Mouse (Mus musculus): Measurements from ENCODE around the gene Zfp281.

Gene Zfp281

DNA sequence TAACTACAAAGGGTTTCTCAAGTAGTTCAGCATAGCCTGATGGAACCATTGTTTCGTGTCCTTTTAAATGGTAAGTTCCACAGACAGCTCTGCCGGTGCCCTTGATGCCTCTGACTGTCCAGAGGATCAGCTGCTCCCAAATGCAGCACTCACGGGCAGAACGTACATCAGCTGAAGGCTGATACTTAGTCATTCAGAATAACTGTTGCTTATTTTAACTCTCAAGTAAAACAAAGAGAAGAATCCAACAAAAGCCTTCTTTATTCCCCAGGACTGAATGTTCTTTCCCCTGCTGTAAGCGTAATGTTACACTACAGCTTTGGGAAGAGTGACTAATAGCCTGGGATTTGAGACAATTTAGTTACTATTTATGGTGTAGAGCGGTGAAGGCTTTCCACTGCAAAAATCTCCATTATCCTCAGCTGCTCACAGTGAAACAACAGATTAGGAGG is 11.4 kb upstream of the Zfp281 start:
- DNase-seq (ENCODE audit: low spot score in 2 of 2) = no peak

DNA sequence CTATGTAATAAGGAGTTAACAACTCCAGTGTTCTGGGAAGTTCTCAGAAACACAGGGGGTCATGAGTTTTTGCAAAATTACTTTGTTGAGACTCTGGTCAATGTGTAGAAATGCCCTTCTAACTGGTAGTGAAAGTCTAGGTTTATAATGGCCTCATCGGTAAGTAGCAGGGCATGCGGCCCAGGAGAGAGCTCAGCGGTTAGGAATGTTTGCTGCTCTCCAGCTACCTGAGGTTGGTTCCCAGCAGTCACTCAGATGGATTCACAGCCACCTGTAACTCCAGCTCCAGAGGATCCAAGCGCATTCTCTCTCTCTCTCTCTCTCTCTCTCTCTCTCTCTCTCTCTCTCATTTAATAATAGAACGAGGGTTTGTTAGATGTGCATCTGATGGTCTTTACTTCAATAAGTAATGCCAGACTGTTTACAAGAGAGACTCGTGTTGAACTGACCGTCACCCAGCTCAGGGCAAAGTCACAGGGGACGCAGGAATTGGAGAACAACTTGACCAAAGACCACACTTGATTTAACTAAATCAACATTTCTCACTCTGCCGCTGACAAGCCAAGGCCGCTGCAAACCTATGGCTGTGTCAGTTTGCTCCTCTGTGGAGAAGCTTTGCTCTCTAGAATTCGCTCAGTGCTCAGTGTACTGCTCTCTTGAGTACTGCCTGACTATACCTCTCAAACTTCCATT is 9.8 kb upstream of the Zfp281 start:
- no peak for DNase-seq (ENCODE audit: low spot score in 2 of 2)

DNA sequence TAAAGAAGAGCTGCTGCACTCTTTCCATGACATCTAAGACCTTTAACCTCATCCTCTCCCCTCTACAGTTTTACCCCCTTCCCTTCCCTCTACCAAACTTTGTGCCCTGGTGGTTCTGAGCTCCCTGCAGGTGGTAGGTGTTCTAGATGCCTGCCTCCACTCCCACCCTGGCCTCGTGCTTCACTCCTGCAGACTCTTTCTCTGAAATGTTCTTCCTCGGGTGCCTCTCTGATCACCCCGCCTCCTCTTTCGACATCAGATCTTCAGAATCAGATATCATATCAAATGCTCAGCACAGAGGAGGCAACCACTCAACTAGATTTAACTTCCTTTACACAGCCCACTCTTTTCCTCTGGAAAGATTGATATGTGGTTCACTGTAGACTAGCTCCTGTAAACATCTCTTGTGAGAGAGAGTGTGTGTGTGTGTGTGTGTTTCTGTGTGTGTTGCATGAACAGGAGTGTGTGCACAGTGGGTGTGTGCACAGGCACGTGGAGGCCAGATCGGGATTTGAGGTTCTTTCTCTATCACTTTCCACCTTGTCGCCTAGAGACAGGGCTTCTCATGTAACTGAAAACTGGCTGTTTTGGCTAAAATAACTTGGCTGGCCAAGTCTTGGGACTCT is 7.4 kb upstream of the Zfp281 start:
- no peak for DNase-seq (ENCODE audit: low spot score in 2 of 2)

DNA sequence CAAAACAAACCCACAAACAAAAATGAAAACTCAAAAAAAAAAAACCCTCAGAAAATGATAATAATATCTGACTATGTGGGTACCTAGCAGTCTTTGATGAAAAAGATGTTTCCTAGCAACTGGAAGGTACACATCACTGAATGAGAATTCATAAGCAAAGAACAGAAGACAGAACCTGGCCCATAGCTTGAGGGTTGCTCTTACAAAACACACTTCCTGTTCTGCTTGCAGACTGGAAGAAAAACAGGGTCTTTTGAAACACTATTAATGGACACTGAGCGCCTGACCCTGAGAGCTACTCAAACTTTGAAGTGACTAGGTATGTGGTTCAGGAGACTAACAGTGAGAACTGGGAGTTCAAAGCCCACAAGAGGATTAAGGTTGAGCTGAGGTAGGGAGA is 6.1 kb upstream of the Zfp281 start:
- DNase-seq (ENCODE audit: low spot score in 2 of 2) = no peak

DNA sequence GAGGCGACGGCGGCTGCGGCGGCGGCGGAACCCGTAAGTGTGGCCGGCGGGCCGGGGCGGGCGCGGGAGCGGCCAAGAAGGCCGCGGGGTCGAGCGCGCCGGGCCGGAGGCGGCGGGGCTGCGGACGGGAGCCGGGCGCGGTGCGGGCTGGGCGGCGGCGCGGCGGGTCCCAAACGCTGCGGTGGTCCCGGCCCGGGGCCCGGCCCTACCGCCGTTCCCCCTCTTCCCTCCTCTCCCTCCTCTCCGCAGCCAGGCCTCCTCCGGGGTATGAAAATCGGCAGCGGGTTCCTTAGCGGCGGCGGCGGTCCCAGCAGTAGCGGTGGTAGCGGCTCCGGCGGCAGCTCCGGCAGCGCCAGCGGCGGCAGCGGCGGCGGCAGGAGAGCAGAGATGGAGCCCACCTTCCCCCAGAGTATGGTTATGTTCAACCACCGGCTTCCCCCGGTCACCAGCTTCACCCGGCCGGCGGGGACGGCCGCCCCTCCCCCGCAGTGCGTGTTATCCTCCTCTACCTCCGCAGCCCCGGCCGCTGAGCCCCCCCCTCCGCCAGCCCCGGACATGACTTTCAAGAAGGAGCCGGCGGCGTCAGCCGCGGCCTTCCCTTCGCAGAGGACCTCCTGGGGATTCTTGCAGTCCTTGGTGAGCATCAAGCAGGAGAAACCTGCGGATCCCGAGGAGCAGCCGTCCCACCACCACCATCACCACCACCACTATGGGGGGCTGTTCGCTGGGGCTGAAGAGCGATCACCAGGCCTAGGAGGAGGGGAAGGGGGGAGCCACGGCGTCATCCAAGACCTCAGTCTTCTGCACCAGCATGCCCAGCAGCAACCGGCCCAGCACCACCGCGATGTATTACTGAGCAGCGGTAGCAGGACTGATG is 556 bp downstream of the Zfp281 start:
- DNase-seq (ENCODE audit: low spot score in 2 of 2) = peak; percentile 27 to 28

DNA sequence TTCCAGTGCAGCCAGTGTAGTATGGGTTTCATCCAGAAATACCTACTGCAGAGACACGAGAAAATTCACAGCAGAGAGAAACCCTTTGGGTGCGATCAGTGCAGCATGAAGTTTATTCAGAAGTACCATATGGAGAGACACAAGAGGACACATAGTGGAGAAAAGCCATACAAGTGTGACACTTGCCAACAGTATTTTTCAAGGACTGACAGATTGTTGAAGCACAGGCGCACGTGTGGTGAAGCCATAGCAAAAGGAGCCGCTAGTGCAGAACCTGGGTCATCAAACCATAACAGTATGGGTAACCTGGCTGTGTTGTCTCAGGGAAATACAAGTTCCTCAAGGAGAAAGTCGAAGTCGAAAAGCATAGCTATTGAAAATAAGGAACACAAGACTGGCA is 1.4 kb downstream of the Zfp281 start:
- no peak for DNase-seq (ENCODE audit: low spot score in 2 of 2)

DNA sequence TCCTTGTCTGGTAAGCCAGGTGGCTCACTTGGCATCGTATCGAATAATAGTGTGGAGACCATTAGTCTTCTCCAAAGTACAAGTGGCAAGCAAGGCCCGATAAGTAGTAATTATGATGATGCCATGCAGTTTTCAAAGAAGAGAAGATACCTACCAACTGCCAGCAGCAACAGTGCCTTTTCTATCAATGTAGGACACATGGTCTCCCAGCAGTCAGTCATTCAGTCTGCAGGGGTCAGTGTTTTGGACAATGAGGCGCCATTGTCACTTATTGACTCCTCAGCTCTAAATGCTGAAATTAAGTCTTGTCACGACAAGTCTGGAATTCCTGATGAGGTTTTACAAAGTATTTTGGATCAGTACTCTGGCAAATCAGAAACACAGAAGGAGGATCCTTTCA is 2.1 kb downstream of the Zfp281 start:
- DNase-seq (ENCODE audit: low spot score in 2 of 2) = no peak

DNA sequence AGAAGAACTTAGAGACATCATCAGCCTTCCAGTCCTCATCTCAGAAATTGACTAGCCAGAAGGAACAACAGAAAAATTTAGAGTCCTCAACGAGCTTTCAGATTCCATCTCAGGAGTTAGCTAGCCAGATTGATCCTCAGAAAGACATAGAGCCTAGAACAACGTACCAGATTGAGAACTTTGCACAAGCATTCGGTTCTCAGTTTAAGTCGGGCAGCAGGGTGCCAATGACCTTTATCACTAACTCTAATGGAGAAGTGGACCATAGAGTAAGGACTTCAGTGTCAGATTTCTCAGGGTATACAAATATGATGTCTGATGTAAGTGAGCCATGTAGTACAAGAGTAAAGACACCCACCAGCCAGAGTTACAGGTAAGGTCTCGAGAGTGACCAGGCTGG is 2.9 kb downstream of the Zfp281 start:
- DNase-seq (ENCODE audit: low spot score in 2 of 2) = no peak

DNA sequence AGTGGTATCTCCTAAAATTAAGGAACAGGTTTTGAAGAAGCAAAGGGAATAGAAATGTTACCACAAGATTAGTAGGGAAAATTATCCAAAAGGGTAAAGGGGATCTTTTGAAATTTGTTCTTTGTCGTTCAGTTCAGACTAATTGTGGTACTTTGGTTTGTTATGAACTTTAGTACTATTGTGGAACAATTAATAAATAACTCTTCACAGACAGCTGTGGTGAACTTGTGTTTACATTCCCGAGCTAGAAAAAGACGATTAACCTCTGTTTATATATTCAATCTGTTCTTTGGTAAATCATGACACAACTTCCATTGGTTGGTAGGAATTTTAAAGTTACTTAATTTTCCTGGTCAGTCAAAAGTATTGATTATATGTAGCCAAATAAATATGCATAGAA is 8.2 kb downstream of the Zfp281 start:
- no peak for DNase-seq (ENCODE audit: low spot score in 2 of 2)

DNA sequence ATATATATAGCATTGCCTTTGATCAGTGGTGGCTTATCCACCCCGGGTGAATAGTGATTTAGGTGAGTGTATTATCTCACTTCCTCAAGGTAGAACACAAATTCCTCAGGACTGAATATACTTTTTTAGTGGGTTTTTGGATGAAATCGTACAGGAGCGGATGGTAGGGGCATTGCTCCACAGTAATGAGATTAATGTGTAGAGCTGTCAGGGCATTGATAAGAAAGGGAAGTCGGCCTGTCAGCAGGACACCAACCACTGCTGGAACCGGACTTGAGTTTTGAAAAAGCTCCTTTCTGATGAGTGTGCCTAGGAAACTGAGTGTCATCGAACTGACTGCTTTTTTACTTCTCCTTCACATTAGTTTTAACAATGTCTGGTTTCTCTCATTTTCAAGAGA is 10.9 kb downstream of the Zfp281 start:
- no peak for DNase-seq (ENCODE audit: low spot score in 2 of 2)

DNA sequence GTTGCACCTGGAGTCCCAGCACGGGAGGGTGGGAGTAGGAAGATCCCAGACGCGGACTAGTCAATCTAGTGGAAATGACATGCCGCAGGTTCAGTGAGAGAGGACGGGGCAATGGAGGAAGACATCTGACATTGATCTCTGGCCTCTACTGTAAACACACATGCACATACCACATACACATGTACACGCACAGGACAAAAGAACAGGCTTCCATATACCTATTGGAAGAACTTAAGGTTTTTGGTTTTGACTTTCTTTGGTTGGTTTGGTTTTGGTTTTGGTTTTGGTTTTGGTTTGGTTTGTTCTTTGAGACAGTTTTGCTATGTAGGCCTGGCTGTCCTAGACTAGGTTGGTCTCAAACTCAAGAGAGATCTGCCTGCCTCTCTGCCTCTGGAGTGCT is 12.2 kb downstream of the Zfp281 start:
- no peak for DNase-seq (ENCODE audit: low spot score in 2 of 2)

DNA sequence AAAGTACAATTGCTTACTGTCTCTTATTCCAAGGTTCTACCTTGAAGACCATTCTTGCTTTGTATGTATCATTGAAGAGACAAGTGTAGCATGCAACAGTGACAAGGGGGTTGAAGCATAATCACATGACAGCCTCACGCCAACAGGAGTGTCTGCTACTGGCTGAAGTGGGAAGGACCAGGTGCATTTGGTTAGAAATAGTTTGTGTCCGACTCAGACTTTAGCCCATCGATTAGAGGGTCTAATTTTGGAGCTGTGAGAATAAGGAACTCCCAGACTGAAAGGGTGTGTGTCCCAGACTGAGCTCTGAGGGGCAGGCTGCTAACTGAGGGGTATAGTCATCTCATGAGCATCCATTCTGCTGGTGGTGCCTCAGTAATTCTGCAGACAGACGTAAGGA is 13.0 kb downstream of the Zfp281 start:
- no peak for DNase-seq (ENCODE audit: low spot score in 2 of 2)

DNA sequence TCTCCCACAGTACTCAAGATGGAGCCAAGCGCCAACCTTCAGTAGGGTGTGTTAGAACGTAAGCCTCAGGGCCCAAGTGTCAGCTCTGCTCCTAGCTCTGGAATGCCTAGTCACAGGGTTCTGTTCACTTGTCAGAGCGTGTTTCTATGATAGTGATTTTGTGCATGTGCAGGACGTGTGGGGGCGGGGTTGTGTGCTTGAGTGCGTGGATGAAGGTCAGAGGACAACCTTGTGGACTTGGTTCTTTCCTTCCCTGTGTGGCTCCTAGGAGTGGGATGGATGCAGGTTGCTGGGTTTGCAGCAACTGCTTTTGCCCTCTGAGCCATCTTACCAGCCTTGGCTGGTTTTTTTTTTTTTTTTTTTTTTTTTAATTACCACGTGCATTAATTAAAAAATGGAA is 13.5 kb downstream of the Zfp281 start:
- no peak for DNase-seq (ENCODE audit: low spot score in 2 of 2)

DNA sequence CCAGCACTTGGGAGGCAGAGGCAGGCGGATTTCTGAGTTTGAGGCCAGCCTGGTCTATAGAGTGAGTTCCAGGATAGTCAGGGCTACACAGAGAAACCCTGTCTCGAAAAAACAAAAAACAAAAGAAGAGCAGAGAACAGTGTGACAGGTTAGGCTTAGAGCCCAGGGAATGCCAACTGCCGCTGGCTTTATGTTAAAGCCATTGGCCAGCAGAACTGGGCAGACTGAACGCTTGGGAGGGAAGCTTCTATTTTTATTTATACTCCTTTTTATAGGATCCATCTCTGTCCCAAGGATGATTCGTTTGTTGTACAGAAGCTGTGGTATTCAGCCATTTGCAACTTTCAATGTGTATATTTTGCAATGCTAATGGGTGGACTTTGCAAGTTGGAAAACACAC is 14.0 kb downstream of the Zfp281 start:
- DNase-seq (ENCODE audit: low spot score in 2 of 2) = no peak

DNA sequence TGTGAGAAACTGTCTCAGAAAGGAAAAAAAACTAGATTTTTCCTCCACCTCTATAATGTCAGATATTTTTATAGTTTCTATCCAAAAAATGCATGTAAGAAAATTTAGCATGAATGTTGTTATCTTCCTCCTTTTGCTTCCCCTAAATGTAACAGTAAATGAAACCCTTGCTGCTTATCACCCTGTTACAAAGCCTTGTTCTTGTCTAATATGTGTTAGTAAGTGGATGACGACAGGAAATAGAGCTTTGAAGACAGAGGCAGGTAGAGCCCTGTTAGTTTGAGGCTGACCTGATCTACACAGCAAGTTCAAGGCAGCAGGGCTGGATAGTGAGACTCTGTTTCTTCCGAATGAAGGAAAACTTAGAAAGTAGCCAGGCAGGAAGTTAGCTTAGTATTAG is 14.5 kb downstream of the Zfp281 start:
- DNase-seq (ENCODE audit: low spot score in 2 of 2) = no peak

DNA sequence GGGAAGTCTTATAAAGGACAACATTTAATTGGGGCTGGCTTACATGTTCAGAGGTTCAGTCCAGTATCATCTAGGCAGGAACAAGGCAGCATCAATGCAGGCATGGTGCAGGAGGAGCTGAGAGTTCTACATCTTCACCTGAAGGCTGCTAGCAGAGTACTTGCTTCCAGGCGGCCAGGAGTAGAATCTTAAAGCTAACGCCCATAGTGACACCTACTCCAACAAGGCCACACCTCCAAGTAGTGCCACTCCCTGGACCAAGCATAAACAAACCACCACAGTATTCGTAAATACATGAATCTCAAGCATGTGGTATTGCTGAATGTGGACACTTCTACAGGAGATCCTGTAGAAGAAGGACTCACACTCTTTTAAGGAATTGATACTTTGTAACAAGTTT is 18.0 kb downstream of the Zfp281 start:
- no peak for DNase-seq (ENCODE audit: low spot score in 2 of 2)

DNA sequence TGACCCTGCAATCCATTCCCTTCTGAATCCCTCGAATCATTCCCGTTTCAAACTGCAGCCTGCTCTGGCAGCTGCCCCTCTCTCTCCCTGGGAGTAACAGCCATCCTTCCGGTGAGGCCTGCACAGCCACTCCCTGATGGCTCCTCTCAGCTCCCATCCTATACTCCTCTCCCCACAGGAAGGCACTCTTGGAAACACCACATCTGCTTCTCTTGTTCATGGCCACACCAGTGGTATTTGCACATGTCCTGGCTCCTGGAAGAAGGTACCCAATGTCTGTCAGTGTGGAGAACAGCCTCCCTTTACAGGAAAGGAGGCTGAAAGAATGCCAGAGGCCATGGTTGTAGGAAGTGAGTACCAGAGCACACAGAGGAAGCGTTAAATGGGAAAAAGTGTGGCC is 19.8 kb downstream of the Zfp281 start:
- no peak for DNase-seq (ENCODE audit: low spot score in 2 of 2)

DNA sequence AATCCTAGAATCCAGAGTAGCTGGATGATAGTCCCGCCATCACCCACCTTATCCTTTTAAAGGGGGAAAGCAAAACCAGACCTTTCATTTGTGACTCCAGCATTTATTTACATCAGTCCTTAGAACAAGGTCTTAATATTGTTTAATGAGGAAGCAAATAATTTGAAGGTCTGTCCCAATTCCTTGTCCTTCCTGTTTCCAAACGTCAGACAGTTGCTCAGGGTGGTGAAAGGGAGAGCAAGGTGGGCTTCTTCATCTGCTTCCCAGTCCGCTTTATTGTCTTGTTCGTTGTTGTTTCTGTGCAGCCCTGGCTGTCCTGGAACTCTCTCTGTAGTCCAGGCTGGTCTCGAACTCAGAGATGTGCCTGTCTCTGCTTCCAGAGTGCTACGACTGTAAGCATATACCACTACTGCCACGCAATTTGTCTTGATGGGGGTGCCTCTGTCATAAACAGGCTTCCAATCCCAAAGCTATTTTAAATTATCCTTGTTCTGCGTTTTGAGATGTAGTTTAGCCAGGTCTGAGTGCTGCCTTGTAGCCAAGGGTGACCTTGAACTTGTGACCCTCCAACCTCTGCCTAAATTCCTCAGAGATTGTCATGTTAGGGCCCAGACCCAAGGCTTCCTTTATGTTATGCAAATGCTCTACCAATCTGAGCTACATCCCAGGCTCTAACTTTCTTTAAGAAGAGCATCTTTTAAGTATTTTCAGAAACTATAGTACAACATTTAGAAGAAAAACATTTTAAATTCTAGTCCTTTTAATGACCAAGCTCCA is 21.3 kb downstream of the Zfp281 start:
- DNase-seq (ENCODE audit: low spot score in 2 of 2) = no peak

DNA sequence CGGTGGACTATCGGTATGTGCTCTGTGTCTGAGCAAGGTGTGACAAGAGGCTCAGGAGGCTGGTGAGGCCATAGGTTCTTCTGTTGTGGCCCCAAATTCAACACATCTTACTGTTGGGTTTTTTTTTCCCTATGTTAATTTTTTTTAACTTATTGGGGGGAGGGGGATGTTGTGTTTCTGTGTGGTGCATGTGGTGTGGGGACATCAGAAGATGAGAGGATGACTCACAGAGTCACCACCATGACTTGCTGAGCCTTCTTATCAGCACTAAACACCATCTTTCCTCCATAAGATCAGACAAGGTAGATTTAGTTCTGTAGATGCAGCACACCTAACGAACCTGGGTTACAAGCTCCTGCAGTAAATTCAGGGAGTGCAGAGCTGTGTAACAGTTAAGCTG is 27.4 kb downstream of the Zfp281 start:
- no peak for DNase-seq (ENCODE audit: low spot score in 2 of 2)

DNA sequence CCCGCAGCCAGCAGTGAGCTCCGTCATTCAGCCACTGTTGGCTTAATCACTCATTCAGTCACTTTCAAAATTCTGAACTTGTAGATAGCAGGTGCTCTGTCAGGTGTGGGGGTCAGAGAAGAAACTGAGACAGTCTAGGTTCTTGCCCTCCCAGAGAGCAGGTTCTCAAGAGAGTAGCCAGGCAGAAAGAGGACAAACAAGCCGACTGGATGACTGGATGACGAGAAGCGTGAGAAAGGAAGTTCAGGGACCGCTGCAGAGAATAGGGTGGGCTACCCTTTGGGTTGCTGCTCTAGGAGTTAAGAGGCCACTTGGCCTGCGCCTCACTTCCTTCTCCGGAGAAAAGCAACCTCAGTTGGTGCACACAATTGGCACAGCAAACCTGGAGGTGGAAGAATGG is 28.8 kb downstream of the Zfp281 start:
- DNase-seq (ENCODE audit: low spot score in 2 of 2) = no peak

DNA sequence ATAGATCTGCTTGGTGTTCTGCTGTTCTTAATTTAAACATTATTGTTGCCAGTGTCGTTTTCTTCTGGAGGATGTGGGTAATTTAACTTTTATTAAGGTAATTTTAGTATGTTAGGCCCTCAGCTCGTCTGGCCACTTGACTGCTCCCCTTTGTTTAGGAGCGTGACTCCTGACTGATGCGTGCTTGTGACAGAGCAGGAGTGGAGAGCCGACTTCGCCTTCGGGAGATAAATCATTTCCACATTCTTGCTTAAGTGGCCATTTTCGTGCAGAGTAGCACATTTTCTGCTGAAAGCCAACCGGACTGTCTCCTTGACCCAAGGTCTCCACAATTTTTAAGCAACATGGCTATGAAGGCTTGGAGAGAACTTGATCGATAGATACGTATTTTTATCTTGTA is 29.7 kb downstream of the Zfp281 start:
- DNase-seq (ENCODE audit: low spot score in 2 of 2) = no peak

DNA sequence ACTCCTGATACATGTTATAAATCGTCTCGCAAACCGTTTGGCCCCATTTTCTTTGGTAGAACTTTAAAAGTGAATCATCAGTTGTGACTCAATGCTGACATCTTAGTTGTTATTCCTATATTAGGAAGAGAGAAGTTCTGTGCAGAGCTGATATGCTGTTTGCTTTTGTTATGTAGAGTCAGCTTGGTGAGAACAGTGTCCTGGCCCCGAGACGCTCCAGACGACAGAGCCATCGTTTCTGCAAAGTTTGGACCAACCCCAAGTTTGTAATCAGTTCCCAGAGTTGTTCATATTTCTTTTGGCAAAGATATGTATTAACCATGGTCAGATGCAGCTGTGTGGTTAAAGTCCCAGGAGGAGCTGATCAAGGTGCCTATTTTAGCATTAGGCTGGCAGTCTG is 31.9 kb downstream of the Zfp281 start:
- DNase-seq (ENCODE audit: low spot score in 2 of 2) = no peak
